ENCODE assay signal across 11 mouse cellular contexts in the genomic region with DNA sequence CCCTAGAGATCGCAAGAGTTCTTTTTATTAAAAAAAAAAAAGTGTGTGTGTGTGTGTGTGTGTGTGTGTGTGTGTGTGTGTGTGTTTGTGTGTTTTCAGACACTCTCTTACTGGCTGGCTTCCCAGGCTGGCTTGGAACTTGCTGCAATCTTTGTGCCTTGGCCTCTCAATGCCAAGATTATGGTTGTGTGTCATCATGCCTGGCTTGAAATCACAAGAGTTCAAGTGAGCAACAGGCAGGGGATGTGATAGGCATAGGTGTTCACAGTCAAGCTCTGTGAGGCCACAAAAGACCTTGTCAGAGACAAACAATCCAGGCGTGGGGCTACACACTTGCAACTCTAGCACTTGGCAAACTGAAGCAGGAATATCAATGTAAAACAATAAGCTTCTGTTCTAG. TPM values are rescaled to one million over a fixed set of nuclear protein-coding genes. Genes with fewer than 3 reads are reported as not detected.
A peak's percentile ranks its signal among the peaks of the same experiment; 100 is the strongest.
DNase-seq lines count a peak whose midpoint lies in the region; ATAC-seq and TF ChIP-seq lines count a peak whose summit lies in the region.
"Had no signal": no experiment of that assay in that cellular context is flagged by ENCODE, and none has a peak within 500 bp of the region (broad histone marks: within the 10 kb centered on the region; RNA-seq: fewer than 3 reads in every experiment).

No protein-coding gene starts in this region.

- no peak for TF ChIP-seq POLR2A in kidney, adult 2 months (IDR thresholded peaks at IDR 0.05; ENCODE audit: low read depth, low read length)
- no peak for TF ChIP-seq POLR2A in MEL (IDR thresholded peaks at IDR 0.05; ENCODE audit: control insufficient read depth in 1 of 2, insufficient read depth in 1 of 2, low read depth in 1 of 2, low read length in 2 of 2, poor library complexity in 1 of 2)
- no peak for TF ChIP-seq POLR2A in thymus, adult 2 months (IDR thresholded peaks at IDR 0.05; ENCODE audit: control insufficient read depth, extremely low read depth, insufficient read depth, low read length, poor library complexity)

- no peaks in the 10 kb centered on the region for H3K27me3 ChIP-seq in kidney, adult 2 months (replicated peaks; ENCODE audit: control insufficient read depth, insufficient read depth, low read length)
- no peaks in the 10 kb centered on the region for H3K27me3 ChIP-seq in kidney, embryonic 16.5 days (ENCODE audit: insufficient read depth, low read length)
- H3K27me3 ChIP-seq in MEL (ENCODE audit: control insufficient read depth in 1 of 2, insufficient read depth in 2 of 2, low read length in 2 of 2) = no peaks in the 10 kb centered on the region
- H3K27me3 ChIP-seq in thymus, adult 2 months (ENCODE audit: control insufficient read depth, insufficient read depth, low read length) = no peaks in the 10 kb centered on the region

- no peak for ATAC-seq in kidney, embryonic 16.5 days (ENCODE audit: low FRiP score, low TSS enrichment)
- no peak for ATAC-seq in inflammation-experienced regulatory T-cells, adult 6 months

- H3K4me2 ChIP-seq in kidney, embryonic 16.5 days (replicated peaks; ENCODE audit: low read depth, low read length) = no peak overlapping the region

- no peaks in the 10 kb centered on the region; the same call in 1 of the 2 replicates for H3K4me1 ChIP-seq in kidney, adult 2 months (ENCODE audit: control insufficient read depth, insufficient read depth, low read length)
- H3K4me1 ChIP-seq in kidney, embryonic 16.5 days (ENCODE audit: insufficient read depth, low read length) = no peaks in the 10 kb centered on the region
- H3K4me1 ChIP-seq in MEL (ENCODE audit: control insufficient read depth in 1 of 2, insufficient read depth in 2 of 2, low read length in 2 of 2) = peaks cover 6 to 12% of the 10 kb centered on the region in 2 experiments
- peaks cover 4% of the 10 kb centered on the region; the same call in 1 of the 2 replicates for H3K4me1 ChIP-seq in thymus, adult 2 months (replicated peaks; ENCODE audit: control insufficient read depth, insufficient read depth, low read length)

- no peak for TF ChIP-seq CTCF in kidney, adult 2 months (conservative IDR thresholded peaks at IDR 0.05; ENCODE audit: insufficient read depth, insufficient read length, low read depth, low read length)
- no peak for TF ChIP-seq CTCF in MEL (IDR thresholded peaks at IDR 0.05 in 2 of 3, conservative IDR thresholded peaks at IDR 0.05 in 1 of 3; ENCODE audit: control insufficient read depth in 1 of 3, insufficient read depth in 1 of 3, low read depth in 2 of 3, low read length in 3 of 3, poor library complexity in 1 of 3, severe bottlenecking in 1 of 3)
- TF ChIP-seq CTCF in thymus, adult 2 months (IDR thresholded peaks at IDR 0.05; ENCODE audit: borderline replicate concordance, control insufficient read depth, extremely low read depth, insufficient read depth, low read length, poor library complexity) = no peak

- H3K9ac ChIP-seq in kidney, embryonic 16.5 days (replicated peaks; ENCODE audit: low read length) = no peak overlapping the region
- no peak overlapping the region for H3K9ac ChIP-seq in MEL (ENCODE audit: control insufficient read depth, low read depth, low read length, poor library complexity, severe bottlenecking)

- 66% methylated on average over 2 of the region's 2 CpGs for WGBS in kidney, adult 2 months
- WGBS in kidney, embryonic 16.5 days = 63% methylated on average over 2 of the region's 2 CpGs
- 55% methylated on average over 2 of the region's 2 CpGs for WGBS in thymus, adult 2 months

- H3K4me3 ChIP-seq in kidney, adult 2 months (ENCODE audit: insufficient read depth, low read depth, low read length) = no peak overlapping the region
- H3K4me3 ChIP-seq in kidney, embryonic 16.5 days (ENCODE audit: low read length) = no peak overlapping the region
- H3K4me3 ChIP-seq in MEL (ENCODE audit: control insufficient read depth in 1 of 2, insufficient read depth in 1 of 2, low read depth in 2 of 2, low read length in 2 of 2) = no peak overlapping the region
- no peak overlapping the region for H3K4me3 ChIP-seq in thymus, adult 2 months (ENCODE audit: control insufficient read depth, insufficient read depth, low read length)

- H3K79me2 ChIP-seq in MEL (ENCODE audit: control insufficient read depth, insufficient read depth, low read length, poor library complexity) = no peaks in the 10 kb centered on the region

- no peak for TF ChIP-seq RAD21 in MEL (IDR thresholded peaks at IDR 0.05; ENCODE audit: low read depth, low read length)

- H3K27ac ChIP-seq in kidney, adult 2 months (ENCODE audit: insufficient read depth, low read depth, low read length) = no peak overlapping the region
- no peak overlapping the region for H3K27ac ChIP-seq in kidney, embryonic 16.5 days (ENCODE audit: low read length)
- no peak overlapping the region for H3K27ac ChIP-seq in MEL (ENCODE audit: control insufficient read depth, low read depth, low read length)
- H3K27ac ChIP-seq in thymus, adult 2 months (ENCODE audit: control insufficient read depth, insufficient read depth, low read length) = no peak overlapping the region
- H3K27ac ChIP-seq: kidney, postnatal 0 days had no signal

- peak; percentile 32 for DNase-seq in kidney, adult 2 months
- peak; percentile 60 for DNase-seq in MEL (ENCODE audit: low read depth, low spot score)
- peak; percentile 95 for DNase-seq in fibroblast of lung, adult 2 months (ENCODE audit: low read depth)
- peak; percentile 36 for DNase-seq in heart, postnatal 25 days (ENCODE audit: low spot score)
- no peak for DNase-seq in thymus, adult 2 months
- no peak for DNase-seq in natural killer cell, adult 2 months (ENCODE audit: low spot score in 2 of 2)
- DNase-seq: left cerebral cortex, postnatal 4 days; right cerebral cortex, postnatal 4 days had no signal

- no peaks in the 10 kb centered on the region for H3K36me3 ChIP-seq in kidney, adult 2 months (ENCODE audit: control insufficient read depth, insufficient read depth, low read length)
- H3K36me3 ChIP-seq in kidney, embryonic 16.5 days (ENCODE audit: insufficient read depth, low read length) = no peaks in the 10 kb centered on the region
- H3K36me3 ChIP-seq in MEL (ENCODE audit: control insufficient read depth in 1 of 2, insufficient read depth in 2 of 2, low read length in 2 of 2) = no peaks in the 10 kb centered on the region
- no peaks in the 10 kb centered on the region for H3K36me3 ChIP-seq in thymus, adult 2 months (ENCODE audit: control insufficient read depth, insufficient read depth, low read length)

- no peaks in the 10 kb centered on the region; the same call in 1 of the 2 replicates for H3K9me3 ChIP-seq in kidney, embryonic 16.5 days (ENCODE audit: low read length)
- no peaks in the 10 kb centered on the region for H3K9me3 ChIP-seq in MEL (replicated peaks; ENCODE audit: insufficient read depth, low read length)

- no peak for TF ChIP-seq EP300 in MEL (IDR thresholded peaks at IDR 0.05; ENCODE audit: low read depth in 1 of 2, low read length in 2 of 2)

- intact Hi-C loops in heart, postnatal 25 days (cut with DNase I) = no loop called here

TF ChIP-seq in MEL, 35 proteins besides CTCF, POLR2A, EP300 and RAD21:
- no peak for TF ChIP-seq MYB (IDR thresholded peaks at IDR 0.05; ENCODE audit: low read depth, low read length)
- TF ChIP-seq MEF2A (IDR thresholded peaks at IDR 0.05; ENCODE audit: extremely low read depth, insufficient replicate concordance, low read depth, low read length, poor library complexity, severe bottlenecking) = no peak
- peak; percentile 44; the same call in 1 of the 2 replicates for TF ChIP-seq RCOR1 (IDR thresholded peaks at IDR 0.05; ENCODE audit: low read depth, low read length)
- no peak for TF ChIP-seq TAL1 (IDR thresholded peaks at IDR 0.05; ENCODE audit: low read length)
- TF ChIP-seq KAT2A (conservative IDR thresholded peaks at IDR 0.05; ENCODE audit: low read depth, low read length) = no peak
- peak; percentile 83 for TF ChIP-seq ZNF384 (IDR thresholded peaks at IDR 0.05; ENCODE audit: low read depth, low read length)
- no peak for TF ChIP-seq SIN3A (IDR thresholded peaks at IDR 0.05; ENCODE audit: low read length)
TF ChIP-seq in MEL: peak in this region for 2.

RNA-seq across cellular contexts. Expression of a gene that starts 7.1 kb away (rescaled TPM):
- 55.9 and 62.3 TPM in 2 replicates for polyA plus RNA-seq in kidney, adult 2 months (2012; rRNA removed)
- polyA plus RNA-seq in kidney, embryonic 16.5 days (2015; fragmentation: Nextera tagmentation; extraction: Ambion mirVana) = 98.3 and 108 TPM in 2 replicates
- total RNA-seq in MEL (2012; rRNA removed) = not detected in 2 replicates
- under 1 TPM in 1 of 2 experiments, not detected in 1; 0.17 TPM for polyA plus RNA-seq in MEL (2012; ENCODE audit: insufficient read depth in 1 of 2, insufficient read length in 2 of 2, low read depth in 1 of 2, low replicate concordance in 2 of 2, missing spikeins in 1 of 2)
- 1 to 10 TPM; 4.7 TPM for total RNA-seq in heart, postnatal 25 days (2021)
- not detected for polyA plus RNA-seq in inflammation-experienced regulatory T-cells, adult 6 months (2017; shearing (Covaris generic))
- polyA plus RNA-seq in thymus, adult 2 months (2012; rRNA removed) = 19.9 and 30.7 TPM in 2 replicates

RNA-seq across cellular contexts. Expression of a gene that starts 19.9 kb away (rescaled TPM):
- 102 and 103 TPM in 2 replicates for polyA plus RNA-seq in kidney, adult 2 months (2012; rRNA removed)
- 205 and 210 TPM in 2 replicates for polyA plus RNA-seq in kidney, embryonic 16.5 days (2015; fragmentation: Nextera tagmentation; extraction: Ambion mirVana)
- 58.6 and 66.1 TPM in 2 replicates for total RNA-seq in MEL (2012; rRNA removed)
- 100 to 1,000 TPM in 1 of 2 experiments, not detected in 1; 128 TPM for polyA plus RNA-seq in MEL (2012; ENCODE audit: insufficient read depth in 1 of 2, insufficient read length in 2 of 2, low read depth in 1 of 2, low replicate concordance in 2 of 2, missing spikeins in 1 of 2)
- 10 to 100 TPM; 91.2 to 95.6 TPM for total RNA-seq in heart, postnatal 25 days (2021)
- 10 to 100 TPM; 30.5 to 33.7 (median 32.4) TPM for polyA plus RNA-seq in inflammation-experienced regulatory T-cells, adult 6 months (2017; shearing (Covaris generic))
- 127 and 164 TPM in 2 replicates for polyA plus RNA-seq in thymus, adult 2 months (2012; rRNA removed)

Comparison
In these comparisons a context has a peak if more than half of its experiments do, and no peak if none do; other contexts are left out.
1. DNase-seq: peak in kidney, adult 2 months (single experiment), MEL (single experiment), fibroblast of lung, adult 2 months (single experiment) and heart, postnatal 25 days (single experiment); none in thymus, adult 2 months (single experiment) and natural killer cell, adult 2 months (0 of 2).
2. RNA of a gene that starts 7.1 kb away (polyA plus RNA-seq): 98.3 to 108 TPM in kidney, embryonic 16.5 days, 55.9 to 62.3 TPM in kidney, adult 2 months and 19.9 to 30.7 TPM in thymus, adult 2 months; 0.17 TPM in MEL and not detected in inflammation-experienced regulatory T-cells, adult 6 months; every median in the first group is over 10 times any median in the second.